17 mouse cellular contexts compared by ENCODE assay signal in genomic region chr10:51454365-51454764, GRCm38 (mm10). TPM values are rescaled to one million over a fixed set of nuclear protein-coding genes. Genes with fewer than 3 reads are reported as not detected.
DNase-seq lines count a peak whose midpoint lies in the region; ATAC-seq and TF ChIP-seq lines count a peak whose summit lies in the region.
"Had no signal": no experiment of that assay in that cellular context is flagged by ENCODE, and none has a peak within 500 bp of the region (broad histone marks: within the 10 kb centered on the region; RNA-seq: fewer than 3 reads in every experiment).

No protein-coding gene starts in this region.

- H3K9ac ChIP-seq in lung, postnatal 0 days (replicated peaks; ENCODE audit: low read depth), result no peak overlapping the region
- peak overlapping the region; percentile 63; the same call in 1 of the 2 replicates for H3K9ac ChIP-seq in CH12.LX (ENCODE audit: insufficient read depth, low read depth)
- no peak overlapping the region for H3K9ac ChIP-seq in hindbrain, embryonic 11.5 days (ENCODE audit: low read depth, low read length)
- H3K9ac ChIP-seq: limb, embryonic 13.5 days; lung, embryonic 14.5 days had no signal

- no peak overlapping the region for H3K4me2 ChIP-seq in lung, postnatal 0 days (replicated peaks; ENCODE audit: low read depth, low read length)
- H3K4me2 ChIP-seq in CH12.LX (ENCODE audit: insufficient read depth, low read depth, poor library complexity, severe bottlenecking), result peak overlapping the region; percentile 67; the same call in 1 of the 2 replicates
- H3K4me2 ChIP-seq in hindbrain, embryonic 11.5 days (replicated peaks; ENCODE audit: low read depth, low read length), result no peak overlapping the region
- H3K4me2 ChIP-seq: limb, embryonic 13.5 days; lung, embryonic 14.5 days had no signal

- TF ChIP-seq RAD21 in CH12.LX (IDR thresholded peaks at IDR 0.05; ENCODE audit: low read depth, low read length), result no peak

- TF ChIP-seq POLR2A in CH12.LX (IDR thresholded peaks at IDR 0.05; ENCODE audit: low read depth, low read length), result no peak

- intact Hi-C loops in heart, postnatal 25 days (cut with DNase I), result no loop called here

- H3K9me3 ChIP-seq in lung, postnatal 0 days (ENCODE audit: low read length), result no peaks in the 10 kb centered on the region
- no peaks in the 10 kb centered on the region for H3K9me3 ChIP-seq in CH12.LX (replicated peaks; ENCODE audit: low read length)
- no peaks in the 10 kb centered on the region for H3K9me3 ChIP-seq in hindbrain, embryonic 11.5 days (ENCODE audit: control insufficient read depth, low read length)
- H3K9me3 ChIP-seq: limb, embryonic 13.5 days had no signal

- no peaks in the 10 kb centered on the region for H3K79me2 ChIP-seq in CH12.LX (replicated peaks; ENCODE audit: control insufficient read depth, extremely low read depth, insufficient read depth, poor library complexity, severe bottlenecking)

- peak; percentile 28 for DNase-seq in lung, postnatal 0 days (ENCODE audit: low spot score)
- DNase-seq in lung, postnatal 36 days, result no peak
- peak; percentile 77 for DNase-seq in CH12.LX (ENCODE audit: extremely low read depth)
- no peak for DNase-seq in hindbrain, embryonic 11.5 days (ENCODE audit: low spot score)
- no peak for DNase-seq in embryo, embryonic 10 days (ENCODE audit: low spot score)
- DNase-seq in heart, postnatal 25 days (ENCODE audit: low spot score), result no peak
- DNase-seq: cerebellum, adult 11-12 months; lung, embryonic 14.5 days; thymus, adult 2 months had no signal

- no peaks in the 10 kb centered on the region for H3K27me3 ChIP-seq in lung, postnatal 0 days (replicated peaks; ENCODE audit: insufficient read depth, low read length)
- no peaks in the 10 kb centered on the region for H3K27me3 ChIP-seq in CH12.LX (replicated peaks)
- H3K27me3 ChIP-seq in hindbrain, embryonic 11.5 days (ENCODE audit: control insufficient read depth, insufficient read depth, low read length), result no peaks in the 10 kb centered on the region
- H3K27me3 ChIP-seq: limb, embryonic 13.5 days had no signal

- dilution Hi-C loops in CH12.LX (cut with MboI; ENCODE audit: extremely low pct_ligation_motif_present, extremely low pct_unique_long_range_greater_than_20kb, low sequenced_read_pairs), result no loop called here

- in situ Hi-C loops in CH12.LX (cut with MboI; ENCODE audit: low pct_ligation_motif_present, low pct_unique_long_range_greater_than_20kb, low sequenced_read_pairs), result no loop called here

- TF ChIP-seq EP300 in lung, postnatal 0 days (IDR thresholded peaks at IDR 0.05), result no peak
- peak; percentile 86 for TF ChIP-seq EP300 in CH12.LX (IDR thresholded peaks at IDR 0.05; ENCODE audit: low read length)

- ATAC-seq in lung, postnatal 0 days, result no peak
- peak; percentile 83 for ATAC-seq in inflammation-experienced regulatory T-cells, adult 6 months
- ATAC-seq in neutrophil, adult 5-6 weeks (ENCODE audit: extremely low read depth, insufficient number of reproducible peaks, low FRiP score, poor library complexity, severe bottlenecking), result peak; percentile 68
- no peak for ATAC-seq in hindbrain, embryonic 11.5 days (ENCODE audit: low FRiP score)
- ATAC-seq: forebrain, embryonic 14.5 days; hindbrain, embryonic 16.5 days had no signal

- WGBS in lung, postnatal 0 days, result 28% methylated on average over 1 of the region's 1 CpGs
- 88% methylated on average over 1 of the region's 1 CpGs for WGBS in hindbrain, embryonic 11.5 days

- H3K27ac ChIP-seq in lung, postnatal 0 days (ENCODE audit: low read length), result no peak overlapping the region
- peak overlapping the region; percentile 78 for H3K27ac ChIP-seq in CH12.LX (ENCODE audit: insufficient read depth, low read depth)
- no peak overlapping the region for H3K27ac ChIP-seq in hindbrain, embryonic 11.5 days (ENCODE audit: low read depth, low read length)
- H3K27ac ChIP-seq: kidney, postnatal 0 days; limb, embryonic 13.5 days had no signal

- TF ChIP-seq CTCF in lung, postnatal 0 days (IDR thresholded peaks at IDR 0.05), result no peak
- TF ChIP-seq CTCF in CH12.LX (conservative IDR thresholded peaks at IDR 0.05 in 1 of 2, IDR thresholded peaks at IDR 0.05 in 1 of 2; ENCODE audit: low read depth in 2 of 2, low read length in 2 of 2), result no peak

- H3K4me1 ChIP-seq in lung, postnatal 0 days (ENCODE audit: insufficient read depth, low read depth, low read length), result no peaks in the 10 kb centered on the region
- peaks cover 12 to 54% of the 10 kb centered on the region in 2 experiments for H3K4me1 ChIP-seq in CH12.LX (ENCODE audit: control insufficient read depth in 1 of 2, insufficient read depth in 2 of 2)
- H3K4me1 ChIP-seq in hindbrain, embryonic 11.5 days (replicated peaks; ENCODE audit: control insufficient read depth, insufficient read depth, low read length), result no peaks in the 10 kb centered on the region
- H3K4me1 ChIP-seq: limb, embryonic 13.5 days had no signal

- no peak overlapping the region for H3K4me3 ChIP-seq in lung, postnatal 0 days (ENCODE audit: low read depth, low read length)
- no peak overlapping the region for H3K4me3 ChIP-seq in CH12.LX (replicated peaks in 1 of 3; ENCODE audit: low read depth in 2 of 3, low read length in 2 of 3, poor library complexity in 1 of 3)
- H3K4me3 ChIP-seq in hindbrain, embryonic 11.5 days (ENCODE audit: low read depth, low read length), result no peak overlapping the region
- H3K4me3 ChIP-seq: limb, embryonic 13.5 days had no signal

- no peaks in the 10 kb centered on the region for H3K36me3 ChIP-seq in lung, postnatal 0 days (ENCODE audit: insufficient read depth, low read length)
- peaks cover 0 to 2% of the 10 kb centered on the region in 2 experiments for H3K36me3 ChIP-seq in CH12.LX (replicated peaks in 1 of 2; ENCODE audit: control insufficient read depth in 1 of 2, insufficient read depth in 1 of 2, low read length in 1 of 2)
- no peaks in the 10 kb centered on the region for H3K36me3 ChIP-seq in hindbrain, embryonic 11.5 days (ENCODE audit: control insufficient read depth, insufficient read depth, low read length)
- H3K36me3 ChIP-seq: limb, embryonic 13.5 days had no signal

TF ChIP-seq in CH12.LX, 34 proteins besides CTCF, POLR2A, EP300 and RAD21 (continues in another document):
- TF ChIP-seq MAFK (IDR thresholded peaks at IDR 0.05; ENCODE audit: insufficient replicate concordance, low read length) (peak; percentile 86), ETS1 (conservative IDR thresholded peaks at IDR 0.05; ENCODE audit: low read depth, low read length) (peak; percentile 79), TCF12 (IDR thresholded peaks at IDR 0.05; ENCODE audit: low read depth, low read length) (0 out of 2 replicates have a peak, but pooled peaks have one; percentile 34), JUN (IDR thresholded peaks at IDR 0.05; ENCODE audit: insufficient read depth, low read depth, low read length) (peak; percentile 81), JUND (conservative IDR thresholded peaks at IDR 0.05; ENCODE audit: low read depth, low read length) (peak; percentile 80), NELFE (IDR thresholded peaks at IDR 0.05; ENCODE audit: low read depth, low read length) (no peak), USF2 (conservative IDR thresholded peaks at IDR 0.05; ENCODE audit: low read depth, low read length) (no peak), RCOR1 (conservative IDR thresholded peaks at IDR 0.05; ENCODE audit: low read depth, low read length) (no peak), MEF2A (IDR thresholded peaks at IDR 0.05; ENCODE audit: borderline replicate concordance, low read depth, low read length) (peak; percentile 78), MYC (IDR thresholded peaks at IDR 0.05; ENCODE audit: low read depth, low read length) (peak; percentile 30; the same call in 1 of the 2 replicates), NRF1 (IDR thresholded peaks at IDR 0.05; ENCODE audit: low read depth, low read length) (no peak), KAT2A (IDR thresholded peaks at IDR 0.05; ENCODE audit: insufficient replicate concordance, low read length) (no peak), ZMIZ1 (IDR thresholded peaks at IDR 0.05; ENCODE audit: low read depth, low read length) (no peak), CHD1 (IDR thresholded peaks at IDR 0.05; ENCODE audit: low read depth, low read length) (no peak), CHD2 (IDR thresholded peaks at IDR 0.05; ENCODE audit: low read length) (no peak; the same call in 1 of the 2 replicates), GABPA (IDR thresholded peaks at IDR 0.05; ENCODE audit: insufficient replicate concordance, low read depth, low read length) (no peak), BHLHE40 (IDR thresholded peaks at IDR 0.05; ENCODE audit: low read depth, low read length) (peak; percentile 72)

RNA-seq across cellular contexts. Expression of gene Gm49339, which starts 26.0 kb away (rescaled TPM):
- 7.3 and 7.6 TPM in 2 replicates for polyA plus RNA-seq in lung, postnatal 0 days (2015; fragmentation: Nextera tagmentation; extraction: Ambion mirVana)
- total RNA-seq in CH12.LX (2012; rRNA removed), result 3.4 and 3.8 TPM in 2 replicates
- total RNA-seq in CH12.LX (2014; rRNA removed), result 14.5 and 15.3 TPM in 2 replicates
- polyA plus RNA-seq in CH12.LX (2012; ENCODE audit: insufficient read length, low read depth), result 1.0 and 2.7 TPM in 2 replicates
- polyA plus RNA-seq in inflammation-experienced regulatory T-cells, adult 6 months (2017; shearing (Covaris generic)), result 100 to 1,000 TPM in 1 of 3 experiments, 10 to 100 TPM in 2; 40.2 to 251 (median 48.3) TPM
- 45.4 and 66.6 TPM in 2 replicates for total RNA-seq in neutrophil, adult 5-6 weeks (2017)
- 0.29 TPM in 1 of 2 replicates, not detected in the other for polyA plus RNA-seq in hindbrain, embryonic 11.5 days (2014; fragmentation: Nextera tagmentation; extraction: Ambion mirVana)
- total RNA-seq in heart, postnatal 25 days (2021), result under 1 TPM in 1 of 2 experiments, not detected in 1; 0.99 TPM
- polyA plus RNA-seq: brain, embryonic 14.5 days; C2C12; forebrain, embryonic 14.5 days; hindbrain, embryonic 16.5 days; kidney, postnatal 0 days had no signal

RNA-seq across cellular contexts. Expression of gene Lilr4b, which starts 26.1 kb away (rescaled TPM):
- polyA plus RNA-seq in lung, postnatal 0 days (2015; fragmentation: Nextera tagmentation; extraction: Ambion mirVana), result 11.4 and 13.1 TPM in 2 replicates
- total RNA-seq in CH12.LX (2012; rRNA removed) (1.3 and 1.7 TPM in 2 replicates), CH12.LX (2014; rRNA removed) (3.1 and 6.1 TPM in 2 replicates)
- polyA plus RNA-seq in CH12.LX (2012; ENCODE audit: insufficient read length, low read depth), result 13.0 and 19.4 TPM in 2 replicates
- polyA plus RNA-seq in inflammation-experienced regulatory T-cells, adult 6 months (2017; shearing (Covaris generic)), result 100 to 1,000 TPM in 1 of 3 experiments, 10 to 100 TPM in 2; 63.4 to 328 (median 78.7) TPM
- 1,031 and 1,160 TPM in 2 replicates for total RNA-seq in neutrophil, adult 5-6 weeks (2017)
- polyA plus RNA-seq in hindbrain, embryonic 11.5 days (2014; fragmentation: Nextera tagmentation; extraction: Ambion mirVana), result not detected in 2 replicates
- 1 to 10 TPM; 1.6 to 1.9 TPM for total RNA-seq in heart, postnatal 25 days (2021)
- polyA plus RNA-seq: C2C12 had no signal

RNA-seq across cellular contexts. Expression of gene Lilrb4a, which starts 36.4 kb away (rescaled TPM):
- 25.0 and 26.6 TPM in 2 replicates for polyA plus RNA-seq in lung, postnatal 0 days (2015; fragmentation: Nextera tagmentation; extraction: Ambion mirVana)
- total RNA-seq in CH12.LX (2012; rRNA removed) (2.8 and 4.1 TPM in 2 replicates), CH12.LX (2014; rRNA removed) (11.3 and 19.2 TPM in 2 replicates)
- 48.0 and 53.3 TPM in 2 replicates for polyA plus RNA-seq in CH12.LX (2012; ENCODE audit: insufficient read length, low read depth)
- polyA plus RNA-seq in inflammation-experienced regulatory T-cells, adult 6 months (2017; shearing (Covaris generic)), result 100 to 1,000 TPM in 2 of 3 experiments, 10 to 100 TPM in 1; 81.6 to 259 (median 106) TPM
- total RNA-seq in neutrophil, adult 5-6 weeks (2017), result 1,862 and 1,947 TPM in 2 replicates
- polyA plus RNA-seq in hindbrain, embryonic 11.5 days (2014; fragmentation: Nextera tagmentation; extraction: Ambion mirVana), result 1.4 TPM in 2 replicates
- total RNA-seq in heart, postnatal 25 days (2021), result 1 to 10 TPM; 1.5 to 1.8 TPM

Comparison
In these comparisons a context has a peak if more than half of its experiments do, and no peak if none do; other contexts are left out.
1. DNase-seq: peak in lung, postnatal 0 days (single experiment) and CH12.LX (single experiment); none in lung, postnatal 36 days (single experiment), hindbrain, embryonic 11.5 days (single experiment), embryo, embryonic 10 days (single experiment) and heart, postnatal 25 days (single experiment).
2. ATAC-seq: peak in inflammation-experienced regulatory T-cells, adult 6 months (single experiment) and neutrophil, adult 5-6 weeks (single experiment); none in lung, postnatal 0 days (single experiment) and hindbrain, embryonic 11.5 days (single experiment).
3. RNA of gene Lilr4b, which starts 26.1 kb away (polyA plus RNA-seq): 63.4 to 328 TPM in inflammation-experienced regulatory T-cells, adult 6 months, 13.0 to 19.4 TPM in CH12.LX and 11.4 to 13.1 TPM in lung, postnatal 0 days; not detected in hindbrain, embryonic 11.5 days; every median in the first group is over 10 times any median in the second.
4. RNA of gene Lilrb4a, which starts 36.4 kb away (polyA plus RNA-seq): 81.6 to 259 TPM in inflammation-experienced regulatory T-cells, adult 6 months, 48.0 to 53.3 TPM in CH12.LX and 25.0 to 26.6 TPM in lung, postnatal 0 days; 1.4 TPM in hindbrain, embryonic 11.5 days; every median in the first group is over 10 times any median in the second.